ENCODE assay signal across 8 mouse cellular contexts in the genomic region with DNA sequence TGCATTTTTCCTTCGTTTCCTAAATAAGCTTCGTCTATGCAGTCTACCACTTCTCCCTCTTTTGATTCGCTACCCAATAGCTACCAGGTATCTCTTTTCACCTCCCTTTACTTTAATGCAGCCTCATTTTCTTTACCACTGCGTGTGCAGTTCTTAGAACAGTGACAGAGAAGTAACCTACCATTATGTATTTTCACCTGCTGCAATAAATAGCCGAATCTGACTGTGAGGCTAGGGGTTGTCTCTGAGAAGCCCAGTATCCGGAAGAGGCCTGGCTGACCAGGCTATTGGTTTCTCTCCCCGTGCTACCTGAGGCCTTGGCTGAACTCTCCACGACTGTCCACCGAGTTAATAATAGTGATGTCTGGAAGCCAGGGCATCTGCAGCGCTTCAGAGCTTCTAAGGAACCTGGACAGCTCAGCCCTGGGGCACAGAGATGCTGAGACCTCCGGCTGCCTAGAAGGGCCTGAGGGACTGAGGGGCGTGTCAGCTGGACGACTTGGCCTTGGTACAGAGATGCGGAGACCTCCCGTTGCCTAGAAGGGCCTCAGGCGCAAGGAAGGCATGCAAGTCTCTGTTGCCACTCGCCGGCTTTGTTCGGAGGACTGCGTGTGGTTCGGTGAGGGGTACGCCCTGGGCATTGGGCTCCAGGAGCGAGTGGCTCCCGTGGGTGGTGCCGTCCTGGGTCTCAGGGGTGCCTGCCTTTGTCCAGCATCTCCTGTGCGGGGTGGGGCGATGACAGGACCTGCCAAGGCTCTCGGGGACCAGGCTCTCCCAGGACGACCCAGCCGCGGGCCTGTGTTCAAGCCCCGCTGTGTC. TPM values are rescaled to one million over a fixed set of nuclear protein-coding genes. Genes with fewer than 3 reads are reported as not detected.
DNase-seq lines count a peak whose midpoint lies in the region; ATAC-seq and TF ChIP-seq lines count a peak whose summit lies in the region.

No protein-coding gene starts in this region.

- H3K9ac ChIP-seq in hindbrain, embryonic 13.5 days: peak overlapping the region; percentile 82

- H3K4me1 ChIP-seq in hindbrain, embryonic 13.5 days (replicated peaks): peaks cover 16% of the 10 kb centered on the region

- H3K4me2 ChIP-seq in hindbrain, embryonic 13.5 days: peak overlapping the region; percentile 71

- 15% methylated on average over 32 of the region's 32 CpGs for WGBS in hindbrain, embryonic 13.5 days

- peak; percentile 88 for ATAC-seq in common myeloid progenitor, adult 5-6 weeks (replicated peaks; ENCODE audit: low read depth, poor library complexity, severe bottlenecking)
- ATAC-seq in hindbrain, embryonic 13.5 days (ENCODE audit: low FRiP score): peak; percentile 99

- intact Hi-C loops in left cerebral cortex, adult 2 months (cut with DNase I): no loop called here

- no peak for TF ChIP-seq CTCF in left cerebral cortex, adult 2 months (IDR thresholded peaks at IDR 0.05)

- H3K4me3 ChIP-seq in hindbrain, embryonic 13.5 days: peak overlapping the region; percentile 54
- H3K4me3 ChIP-seq in left cerebral cortex, adult 2 months: peak overlapping the region; percentile 55

- no peaks in the 10 kb centered on the region for H3K27me3 ChIP-seq in hindbrain, embryonic 13.5 days

- peak; percentile 53 for DNase-seq in adrenal gland, adult 2 months
- DNase-seq in gastrocnemius, adult 18-20 months (ENCODE audit: low spot score): peak; percentile 27
- peak; percentile 35 to 38 for DNase-seq in left cerebral cortex, adult 2 months (ENCODE audit: extremely low spot score in 1 of 2, low spot score in 2 of 2)
- DNase-seq in lung, postnatal 36 days: peak; percentile 51
- DNase-seq in right cerebral cortex, adult 18-20 months: peak; percentile 35
- no peak for DNase-seq in spleen, postnatal 36 days (ENCODE audit: low spot score in 2 of 2)

- peak overlapping the region; percentile 81 for H3K27ac ChIP-seq in hindbrain, embryonic 13.5 days
- no peak overlapping the region; the same call in 1 of the 2 replicates for H3K27ac ChIP-seq in left cerebral cortex, adult 2 months

- H3K9me3 ChIP-seq in hindbrain, embryonic 13.5 days: peaks cover 3% of the 10 kb centered on the region

- peaks cover 22% of the 10 kb centered on the region for H3K36me3 ChIP-seq in hindbrain, embryonic 13.5 days

RNA-seq across cellular contexts. Expression of gene Zkscan7, which starts 17.4 kb away (rescaled TPM):
- 1 to 10 TPM; 5.6 to 6.5 TPM for total RNA-seq in adrenal gland, adult 2 months (2021)
- polyA plus RNA-seq in adrenal gland, adult 2 months (2012; rRNA removed): 2.0 and 4.0 TPM in 2 replicates
- 3.7 and 5.4 TPM in 2 replicates for total RNA-seq in common myeloid progenitor, adult 5-6 weeks (2017)
- 1 to 10 TPM; 3.2 to 4.1 TPM for total RNA-seq in gastrocnemius, adult 18-20 months (2021)
- 3.9 and 4.5 TPM in 2 replicates for polyA plus RNA-seq in hindbrain, embryonic 13.5 days (2015; fragmentation: Nextera tagmentation; extraction: Ambion mirVana)
- 1 to 10 TPM; 5.0 to 5.8 TPM for total RNA-seq in left cerebral cortex, adult 2 months (2021)

RNA-seq across cellular contexts. Expression of gene Zfp105, which starts 19.9 kb away (rescaled TPM):
- total RNA-seq in adrenal gland, adult 2 months (2021): 1 to 10 TPM; 3.2 to 5.4 TPM
- 0.15 and 0.75 TPM in 2 replicates for polyA plus RNA-seq in adrenal gland, adult 2 months (2012; rRNA removed)
- 3.2 TPM in 1 of 2 replicates, not detected in the other for total RNA-seq in common myeloid progenitor, adult 5-6 weeks (2017)
- total RNA-seq in gastrocnemius, adult 18-20 months (2021): under 1 TPM; 0.59 to 0.64 TPM
- polyA plus RNA-seq in hindbrain, embryonic 13.5 days (2015; fragmentation: Nextera tagmentation; extraction: Ambion mirVana): 24.8 and 24.9 TPM in 2 replicates
- total RNA-seq in left cerebral cortex, adult 2 months (2021): 1 to 10 TPM; 7.9 to 8.3 TPM

RNA-seq across cellular contexts. Expression of gene Zfp445, which starts 37.1 kb away (rescaled TPM):
- 100 to 1,000 TPM in 1 of 2 experiments, 10 to 100 TPM in 1; 71.4 to 109 TPM for total RNA-seq in adrenal gland, adult 2 months (2021)
- polyA plus RNA-seq in adrenal gland, adult 2 months (2012; rRNA removed): 15.5 and 30.5 TPM in 2 replicates
- total RNA-seq in common myeloid progenitor, adult 5-6 weeks (2017): 61.1 and 81.9 TPM in 2 replicates
- total RNA-seq in gastrocnemius, adult 18-20 months (2021): 10 to 100 TPM; 34.8 to 35.6 TPM
- 96.8 and 102 TPM in 2 replicates for polyA plus RNA-seq in hindbrain, embryonic 13.5 days (2015; fragmentation: Nextera tagmentation; extraction: Ambion mirVana)
- 100 to 1,000 TPM; 169 to 173 TPM for total RNA-seq in left cerebral cortex, adult 2 months (2021)

RNA-seq across cellular contexts. Expression of gene 1110059G10Rik, which starts 47.9 kb away (rescaled TPM):
- total RNA-seq in adrenal gland, adult 2 months (2021): 10 to 100 TPM; 18.8 to 22.3 TPM
- polyA plus RNA-seq in adrenal gland, adult 2 months (2012; rRNA removed): 1.1 and 1.6 TPM in 2 replicates
- total RNA-seq in common myeloid progenitor, adult 5-6 weeks (2017): 23.9 and 24.3 TPM in 2 replicates
- total RNA-seq in gastrocnemius, adult 18-20 months (2021): 1 to 10 TPM; 9.2 to 9.9 TPM
- 32.1 and 34.9 TPM in 2 replicates for polyA plus RNA-seq in hindbrain, embryonic 13.5 days (2015; fragmentation: Nextera tagmentation; extraction: Ambion mirVana)
- 10 to 100 TPM; 18.7 to 21.8 TPM for total RNA-seq in left cerebral cortex, adult 2 months (2021)

RNA-seq across cellular contexts. Expression of gene Kif15, which starts 47.9 kb away (rescaled TPM):
- 1 to 10 TPM; 1.2 to 1.3 TPM for total RNA-seq in adrenal gland, adult 2 months (2021)
- polyA plus RNA-seq in adrenal gland, adult 2 months (2012; rRNA removed): 0.30 TPM in 1 of 2 replicates, not detected in the other
- 249 and 348 TPM in 2 replicates for total RNA-seq in common myeloid progenitor, adult 5-6 weeks (2017)
- total RNA-seq in gastrocnemius, adult 18-20 months (2021): not detected
- polyA plus RNA-seq in hindbrain, embryonic 13.5 days (2015; fragmentation: Nextera tagmentation; extraction: Ambion mirVana): 14.8 and 16.6 TPM in 2 replicates
- total RNA-seq in left cerebral cortex, adult 2 months (2021): 1 to 10 TPM; 1.3 to 1.5 TPM

Comparison
In these comparisons a context has a peak if more than half of its experiments do, and no peak if none do; other contexts are left out.
1. DNase-seq: peak in adrenal gland, adult 2 months (single experiment), gastrocnemius, adult 18-20 months (single experiment), left cerebral cortex, adult 2 months (2 of 2), lung, postnatal 36 days (single experiment) and right cerebral cortex, adult 18-20 months (single experiment); none in spleen, postnatal 36 days (0 of 2).